Mouse (Mus musculus) liver, adult 2 months (tissue): ENCODE measurements at regions not wholly inside any gene's neighbourhood (a gene's known extent, or its start where the extent isn't known, plus 50 kb on each side); places are given as distances from the start of the nearest gene placed in this dataset.

ENCODE experiments used
- CTCF ChIP-seq: fragments of 200-500 bp; IDR thresholded peaks from 2 replicates; pipeline ENCODE4 v1.5.1; 2011; ENCODE audit warnings: low read depth, low read length, control low read depth
- POLR2A ChIP-seq: fragments of 200-500 bp; IDR thresholded peaks from 2 replicates; pipeline ENCODE4 v1.6.1; 2011; ENCODE audit warnings: low read length, control low read depth; ENCODE audit not compliant: insufficient read depth; ENCODE audit errors: extremely low read depth

DNA sequence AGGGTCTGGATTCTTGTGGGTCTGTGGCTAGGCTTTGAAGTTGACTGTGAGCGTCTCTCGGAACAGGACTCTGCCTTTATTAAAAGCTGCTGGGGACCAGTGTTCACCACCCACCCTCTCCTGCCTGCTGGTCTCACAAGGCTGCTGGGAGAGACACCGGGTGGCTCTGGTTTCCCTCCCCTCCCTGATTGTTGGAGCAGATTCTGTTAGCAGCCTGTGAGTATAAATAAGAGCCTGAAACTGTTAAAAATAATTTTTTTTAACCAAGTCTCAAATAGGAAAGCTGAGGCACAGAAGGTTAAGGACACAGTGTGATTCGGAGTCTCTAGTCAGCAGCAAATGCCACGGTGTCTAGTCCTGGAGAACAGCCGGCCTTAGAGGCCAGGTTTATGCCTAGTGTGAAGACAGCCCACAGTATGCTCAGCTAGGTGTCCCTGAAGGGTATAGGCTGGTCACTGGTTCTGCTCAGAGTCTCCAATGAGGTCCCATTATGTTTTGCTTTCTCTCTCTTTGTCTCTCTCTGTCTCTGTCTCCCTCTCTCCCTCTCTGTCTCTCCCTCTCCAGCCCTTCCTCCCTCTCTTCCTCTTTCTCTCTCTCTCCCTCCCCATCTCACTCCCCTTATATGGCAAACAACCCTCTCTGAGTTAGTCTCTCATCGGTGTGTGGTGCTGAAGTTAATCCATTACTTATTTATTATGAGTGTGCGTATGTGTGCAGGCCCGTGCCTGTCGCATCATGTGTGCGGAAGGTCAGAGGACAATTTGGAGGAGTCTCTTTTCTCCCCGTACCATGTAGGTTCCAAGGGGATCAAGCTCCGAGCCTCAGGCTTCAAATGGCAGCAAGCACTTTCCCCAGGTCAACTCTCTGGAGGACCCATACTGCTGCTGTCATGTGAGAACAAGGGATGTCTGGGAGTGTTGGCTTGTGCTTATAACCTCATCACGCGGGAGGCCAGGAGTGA is 59.1 kb upstream of the Wnt7b start:
- TF ChIP-seq POLR2A (no peak), CTCF (no peak)
